Mouse (Mus musculus): ENCODE measurements at regions not wholly inside any gene's neighbourhood (a gene's known extent, or its start where the extent isn't known, plus 50 kb on each side); places are given as distances from the start of the nearest gene placed in this dataset.

- Histone ChIP-seq H3K4me3 (ENCODE audit: low read length) (no peak overlapping the region), H3K4me1 (ENCODE audit: control insufficient read depth, insufficient read depth, low read length) (peaks cover 3% of the 10 kb centered on the region; the same call in 1 of the 2 replicates), H3K36me3 (ENCODE audit: control insufficient read depth, insufficient read depth, low read length) (no peaks in the 10 kb centered on the region), H3K27ac (ENCODE audit: low read depth, low read length) (no peak overlapping the region), H3K9me3 (ENCODE audit: control insufficient read depth, low read length) (no peaks in the 10 kb centered on the region), H3K4me2 (replicated peaks; ENCODE audit: low read depth, low read length) (no peak overlapping the region), H3K27me3 (ENCODE audit: control insufficient read depth, insufficient read depth, low read length) (no peaks in the 10 kb centered on the region), H3K9ac (ENCODE audit: low read depth, low read length) (no peak overlapping the region)
- WGBS, result 26% methylated on average over 5 of the region's 5 CpGs
- ATAC-seq (ENCODE audit: low FRiP score, low TSS enrichment), result no peak
Observed at GRCm38 (mm10) chr13:99617457-99617856, 101.1 kb upstream of the Map1b start.

DNA sequence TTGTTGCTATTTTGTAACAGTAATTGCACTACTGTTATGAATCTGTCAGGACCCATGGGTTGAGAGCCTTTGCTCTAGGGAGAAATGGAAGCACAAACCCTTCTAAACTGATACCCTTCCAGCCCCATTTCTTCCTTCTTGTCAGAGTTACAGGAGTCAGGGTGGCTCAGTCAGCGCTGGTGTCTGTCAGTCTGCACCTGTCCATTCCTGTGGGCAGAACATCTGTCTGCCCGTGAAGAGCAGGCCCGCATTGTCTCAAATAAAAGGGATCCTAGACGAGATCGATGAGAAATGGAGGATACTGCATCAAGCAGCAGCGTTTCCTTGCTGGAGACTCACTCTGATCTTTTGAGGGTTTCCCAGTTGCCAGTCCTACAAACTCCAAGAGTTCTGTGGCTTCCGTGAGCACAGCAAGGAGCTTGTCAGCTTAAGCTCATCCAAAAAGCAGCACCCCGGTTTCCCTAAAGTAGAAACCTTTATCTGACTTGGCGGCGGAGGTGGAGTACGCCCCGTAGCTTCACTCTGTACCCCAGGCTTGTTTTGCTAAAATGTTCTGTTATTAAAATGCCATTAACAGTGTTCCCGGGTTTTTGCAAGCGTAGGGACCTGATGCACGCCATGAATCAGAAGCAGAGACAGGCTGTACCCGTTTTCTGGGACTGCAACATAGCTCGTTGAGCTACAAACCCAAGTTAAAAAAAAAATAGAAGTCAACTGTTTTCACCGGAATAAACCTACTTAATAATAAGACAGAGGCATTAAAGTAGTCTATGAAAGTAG lies 95.6 kb upstream of the Map1b start:
- H3K27ac ChIP-seq (ENCODE audit: low read depth, low read length), result no peak overlapping the region

GRCm38 (mm10) chr13:99610498-99610897 lies 94.2 kb upstream of the Map1b start:
- Histone ChIP-seq H3K36me3 (ENCODE audit: control insufficient read depth, insufficient read depth, low read length) (no peaks in the 10 kb centered on the region), H3K4me2 (replicated peaks; ENCODE audit: low read depth, low read length) (no peak overlapping the region), H3K27ac (ENCODE audit: low read depth, low read length) (no peak overlapping the region), H3K4me3 (ENCODE audit: low read length) (no peak overlapping the region), H3K9ac (ENCODE audit: low read depth, low read length) (no peak overlapping the region), H3K9me3 (ENCODE audit: control insufficient read depth, low read length) (no peaks in the 10 kb centered on the region), H3K4me1 (ENCODE audit: control insufficient read depth, insufficient read depth, low read length) (no peaks in the 10 kb centered on the region), H3K27me3 (ENCODE audit: control insufficient read depth, insufficient read depth, low read length) (no peaks in the 10 kb centered on the region)
- 72% methylated on average over 5 of the region's 5 CpGs for WGBS
- ATAC-seq (ENCODE audit: low FRiP score, low TSS enrichment), result no peak

More for the DNA sequence above, 95.6 kb upstream of the Map1b start:
- Histone ChIP-seq H3K9me3 (ENCODE audit: control insufficient read depth, low read length) (no peaks in the 10 kb centered on the region), H3K36me3 (ENCODE audit: control insufficient read depth, insufficient read depth, low read length) (no peaks in the 10 kb centered on the region), H3K4me1 (ENCODE audit: control insufficient read depth, insufficient read depth, low read length) (no peaks in the 10 kb centered on the region), H3K27me3 (ENCODE audit: control insufficient read depth, insufficient read depth, low read length) (no peaks in the 10 kb centered on the region), H3K4me3 (ENCODE audit: low read length) (no peak overlapping the region), H3K9ac (ENCODE audit: low read depth, low read length) (no peak overlapping the region), H3K4me2 (replicated peaks; ENCODE audit: low read depth, low read length) (no peak overlapping the region)
- 84% methylated on average over 18 of the region's 18 CpGs for WGBS
- no peak for ATAC-seq (ENCODE audit: low FRiP score, low TSS enrichment)

GRCm38 (mm10) chr13:99609151-99610146 lies 93.1 kb upstream of the Map1b start:
- Histone ChIP-seq H3K4me2 (replicated peaks; ENCODE audit: low read depth, low read length) (no peak overlapping the region), H3K4me3 (ENCODE audit: low read length) (no peak overlapping the region), H3K36me3 (ENCODE audit: control insufficient read depth, insufficient read depth, low read length) (no peaks in the 10 kb centered on the region), H3K27me3 (ENCODE audit: control insufficient read depth, insufficient read depth, low read length) (no peaks in the 10 kb centered on the region), H3K9ac (ENCODE audit: low read depth, low read length) (no peak overlapping the region), H3K9me3 (ENCODE audit: control insufficient read depth, low read length) (0 out of 2 replicates have a peak, but pooled peaks cover 2% of the 10 kb centered on the region), H3K27ac (ENCODE audit: low read depth, low read length) (no peak overlapping the region), H3K4me1 (ENCODE audit: control insufficient read depth, insufficient read depth, low read length) (no peaks in the 10 kb centered on the region)
- 56% methylated on average over 9 of the region's 9 CpGs for WGBS
- ATAC-seq (ENCODE audit: low FRiP score, low TSS enrichment), result no peak

- H3K4me2 ChIP-seq (replicated peaks; ENCODE audit: low read depth, low read length), result no peak overlapping the region
- no peaks in the 10 kb centered on the region for H3K36me3 ChIP-seq (ENCODE audit: control insufficient read depth, insufficient read depth, low read length)
- H3K4me1 ChIP-seq (ENCODE audit: control insufficient read depth, insufficient read depth, low read length), result no peaks in the 10 kb centered on the region
- H3K9me3 ChIP-seq (ENCODE audit: control insufficient read depth, low read length), result peaks cover 2% of the 10 kb centered on the region; the same call in 1 of the 2 replicates
- no peak overlapping the region for H3K9ac ChIP-seq (ENCODE audit: low read depth, low read length)
- WGBS, result 47% methylated on average over 5 of the region's 5 CpGs
- no peak overlapping the region for H3K27ac ChIP-seq (ENCODE audit: low read depth, low read length)
- no peak for ATAC-seq (ENCODE audit: low FRiP score, low TSS enrichment)
- H3K27me3 ChIP-seq (ENCODE audit: control insufficient read depth, insufficient read depth, low read length), result no peaks in the 10 kb centered on the region
- no peak overlapping the region for H3K4me3 ChIP-seq (ENCODE audit: low read length)
Observed at GRCm38 (mm10) chr13:99608591-99608990, 92.3 kb upstream of the Map1b start.

DNA sequence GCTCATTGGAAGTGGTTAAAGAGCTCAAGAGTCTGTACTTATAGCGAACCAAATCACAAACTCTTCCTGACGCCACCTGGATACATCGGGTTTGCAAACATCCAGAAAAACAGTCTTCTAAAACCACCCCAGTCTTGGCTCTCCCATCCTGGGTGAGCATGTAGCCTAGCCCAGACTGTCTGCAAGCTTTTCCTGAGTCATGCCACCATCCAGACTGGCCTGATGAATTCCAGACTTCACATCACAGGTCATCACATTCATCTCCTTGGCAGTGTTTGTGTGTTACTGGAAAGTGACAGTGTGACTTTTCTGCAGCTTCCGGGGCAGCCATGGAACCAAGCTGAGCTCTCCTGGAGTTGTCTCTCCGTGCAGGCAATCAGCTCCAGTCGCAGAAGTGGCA lies 90.9 kb upstream of the Map1b start:
- no peaks in the 10 kb centered on the region for H3K27me3 ChIP-seq (ENCODE audit: control insufficient read depth, insufficient read depth, low read length)
- no peaks in the 10 kb centered on the region for H3K36me3 ChIP-seq (ENCODE audit: control insufficient read depth, insufficient read depth, low read length)
- H3K4me2 ChIP-seq (replicated peaks; ENCODE audit: low read depth, low read length), result no peak overlapping the region
- 91% methylated on average over 6 of the region's 6 CpGs for WGBS
- H3K27ac ChIP-seq (ENCODE audit: low read depth, low read length), result no peak overlapping the region
- H3K9me3 ChIP-seq (ENCODE audit: control insufficient read depth, low read length), result peaks cover 5% of the 10 kb centered on the region; the same call in 1 of the 2 replicates
- no peak for ATAC-seq (ENCODE audit: low FRiP score, low TSS enrichment)
- no peak overlapping the region for H3K4me3 ChIP-seq (ENCODE audit: low read length)
- no peaks in the 10 kb centered on the region for H3K4me1 ChIP-seq (ENCODE audit: control insufficient read depth, insufficient read depth, low read length)
- H3K9ac ChIP-seq (ENCODE audit: low read depth, low read length), result no peak overlapping the region

- 52% methylated on average over 1 of the region's 1 CpGs for WGBS
Observed at GRCm38 (mm10) chr13:99606606-99606990, 90.3 kb upstream of the Map1b start.

DNA sequence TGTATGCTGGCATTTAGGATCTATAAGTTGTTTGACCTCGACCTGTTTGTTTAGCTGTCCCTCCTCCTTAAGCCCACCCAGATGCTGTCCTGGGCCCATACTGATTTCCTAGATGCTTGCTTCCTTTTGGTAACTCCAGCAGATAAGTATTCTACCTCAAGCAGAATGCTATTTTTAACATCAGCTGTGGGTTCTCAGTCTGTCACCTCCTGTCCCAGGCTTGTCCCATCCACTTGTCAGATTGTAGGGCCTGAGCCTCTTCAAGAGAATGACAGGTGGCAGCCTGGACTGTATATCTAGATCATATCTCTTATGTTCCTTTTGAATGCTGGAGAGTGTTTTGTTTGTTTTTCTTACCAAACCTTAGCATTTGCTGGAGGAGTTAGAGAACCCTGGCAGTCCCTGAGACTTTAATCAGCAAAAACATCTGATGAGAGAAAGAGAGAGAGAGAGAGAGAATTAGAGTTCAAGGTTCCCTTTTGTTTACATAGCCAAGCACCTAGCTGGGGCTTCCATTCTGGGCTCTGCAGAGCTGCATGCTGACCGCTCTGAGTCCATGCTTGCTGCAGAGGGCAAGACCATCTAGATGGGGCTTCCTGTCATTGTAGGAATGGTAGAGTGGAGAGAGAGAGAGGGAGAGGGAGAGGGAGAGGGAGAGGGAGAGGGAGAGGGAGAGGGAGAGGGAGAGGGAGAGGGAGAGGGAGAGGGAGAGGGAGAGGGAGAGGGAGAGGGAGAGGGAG lies 89.7 kb upstream of the Map1b start:
- Histone ChIP-seq H3K9ac (ENCODE audit: low read depth, low read length) (no peak overlapping the region), H3K27me3 (ENCODE audit: control insufficient read depth, insufficient read depth, low read length) (no peaks in the 10 kb centered on the region), H3K27ac (ENCODE audit: low read depth, low read length) (no peak overlapping the region), H3K36me3 (ENCODE audit: control insufficient read depth, insufficient read depth, low read length) (no peaks in the 10 kb centered on the region), H3K4me1 (ENCODE audit: control insufficient read depth, insufficient read depth, low read length) (no peaks in the 10 kb centered on the region), H3K9me3 (ENCODE audit: control insufficient read depth, low read length) (peaks cover 5% of the 10 kb centered on the region; the same call in 1 of the 2 replicates), H3K4me2 (replicated peaks; ENCODE audit: low read depth, low read length) (no peak overlapping the region), H3K4me3 (ENCODE audit: low read length) (no peak overlapping the region)
- 56% methylated on average over 2 of the region's 2 CpGs for WGBS
- no peak for ATAC-seq (ENCODE audit: low FRiP score, low TSS enrichment)

More at GRCm38 (mm10) chr13:99606606-99606990, 90.3 kb upstream of the Map1b start:
- H3K9ac ChIP-seq (ENCODE audit: low read depth, low read length), result no peak overlapping the region
- H3K27ac ChIP-seq (ENCODE audit: low read depth, low read length), result no peak overlapping the region
- no peaks in the 10 kb centered on the region for H3K27me3 ChIP-seq (ENCODE audit: control insufficient read depth, insufficient read depth, low read length)
- H3K4me3 ChIP-seq (ENCODE audit: low read length), result no peak overlapping the region
- no peaks in the 10 kb centered on the region for H3K4me1 ChIP-seq (ENCODE audit: control insufficient read depth, insufficient read depth, low read length)
- H3K36me3 ChIP-seq (ENCODE audit: control insufficient read depth, insufficient read depth, low read length), result no peaks in the 10 kb centered on the region
- ATAC-seq (ENCODE audit: low FRiP score, low TSS enrichment), result no peak
- H3K4me2 ChIP-seq (replicated peaks; ENCODE audit: low read depth, low read length), result no peak overlapping the region
- H3K9me3 ChIP-seq (ENCODE audit: control insufficient read depth, low read length), result peaks cover 5% of the 10 kb centered on the region; the same call in 1 of the 2 replicates
